Mouse (Mus musculus) spleen, embryonic (tissue): Measurements from ENCODE around the gene Hltf.

ENCODE experiments used
- CTCF ChIA-PET: fragments of 350-600 bp; sonication (Branson Sonifier 250); formaldehyde crosslinking; loops from one replicate; lab custom pipeline; 2022; lab: Charles Lee

The Hltf gene

DNA sequence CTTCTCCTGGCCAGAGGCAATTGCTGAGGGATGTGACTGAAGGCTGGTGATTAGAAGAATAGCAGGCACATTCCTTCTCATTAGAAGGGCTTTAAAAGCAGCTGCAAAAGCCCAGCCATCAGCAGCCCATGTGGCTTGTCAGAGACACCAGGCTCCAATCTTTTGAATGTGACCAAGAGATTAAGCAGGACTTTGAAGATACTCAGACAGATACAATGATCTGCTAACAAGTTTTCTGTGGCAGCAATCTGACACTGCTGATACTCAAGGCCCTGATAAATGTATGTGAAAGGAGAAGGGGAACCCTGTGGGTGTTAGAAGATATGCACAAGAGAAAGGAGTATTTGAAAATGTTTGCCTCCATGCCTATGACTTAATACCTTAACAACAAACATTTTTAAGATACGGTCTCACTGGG lies 88.1 kb downstream of the Hltf start:
- CTCF ChIA-PET, result no interaction called here

DNA sequence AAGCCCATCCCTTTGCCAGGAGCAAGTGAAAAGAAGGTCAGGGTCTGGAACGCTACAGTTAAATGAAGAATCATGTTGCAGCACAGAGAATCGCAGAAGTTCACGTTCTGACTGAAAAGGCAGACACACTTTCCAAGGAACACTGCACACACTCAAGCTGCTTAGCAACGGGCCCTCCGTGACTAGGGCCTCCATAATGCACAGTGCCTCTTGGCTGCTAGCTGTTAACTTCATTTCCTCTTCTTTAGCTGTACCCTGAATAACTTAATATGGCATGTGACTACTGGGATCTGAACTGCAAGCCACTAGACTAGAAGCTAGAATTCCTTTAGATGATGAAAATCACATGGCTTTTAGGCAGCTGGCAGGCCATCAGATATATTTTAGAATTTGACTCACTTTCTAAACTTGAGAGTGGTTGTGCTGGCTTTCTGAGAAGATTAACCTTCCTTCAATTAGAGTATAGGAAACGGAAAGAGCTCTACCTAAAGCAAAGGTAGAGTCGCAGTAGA lies 89.3 kb downstream of the Hltf start:
- CTCF ChIA-PET, result no interaction called here

DNA sequence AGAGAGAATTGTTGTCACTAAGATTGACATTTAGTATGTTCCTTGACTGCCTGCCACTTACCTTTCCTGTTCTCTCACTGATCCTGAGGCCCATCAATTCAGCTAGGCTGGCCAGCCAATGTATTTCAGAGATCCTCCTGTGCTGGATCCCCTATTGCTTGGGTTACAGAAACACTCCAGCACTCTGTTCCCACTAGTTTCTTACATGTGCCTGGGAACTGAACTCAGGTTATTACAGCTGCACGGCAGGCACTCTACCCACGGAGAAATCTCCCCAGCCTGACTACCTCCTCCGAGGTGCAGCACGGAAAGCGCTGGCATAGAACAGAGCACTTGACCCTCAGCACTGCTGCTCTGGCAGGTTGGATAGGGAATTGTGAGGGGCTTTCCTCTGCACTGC lies 90.0 kb downstream of the Hltf start:
- CTCF ChIA-PET, result no interaction called here

DNA sequence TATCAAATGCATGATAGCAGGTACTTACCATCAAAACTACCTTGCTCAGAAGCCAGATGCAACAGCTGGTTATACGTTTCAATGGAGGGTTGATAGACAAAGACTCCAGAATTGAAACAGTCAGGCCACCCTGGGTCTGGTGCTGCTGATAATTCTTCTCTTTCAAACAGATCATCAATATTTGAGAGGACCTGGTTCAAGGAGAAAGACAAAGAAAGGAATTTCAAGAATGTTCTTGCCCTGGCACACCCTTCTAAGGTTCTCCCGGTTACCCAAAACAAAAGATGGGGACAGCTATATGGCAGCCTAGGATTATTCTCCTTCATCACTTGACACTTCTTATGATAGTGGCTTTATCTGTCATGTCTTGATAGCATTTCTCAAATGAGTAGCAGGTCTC lies 92.9 kb downstream of the Hltf start:
- CTCF ChIA-PET, result no interaction called here

DNA sequence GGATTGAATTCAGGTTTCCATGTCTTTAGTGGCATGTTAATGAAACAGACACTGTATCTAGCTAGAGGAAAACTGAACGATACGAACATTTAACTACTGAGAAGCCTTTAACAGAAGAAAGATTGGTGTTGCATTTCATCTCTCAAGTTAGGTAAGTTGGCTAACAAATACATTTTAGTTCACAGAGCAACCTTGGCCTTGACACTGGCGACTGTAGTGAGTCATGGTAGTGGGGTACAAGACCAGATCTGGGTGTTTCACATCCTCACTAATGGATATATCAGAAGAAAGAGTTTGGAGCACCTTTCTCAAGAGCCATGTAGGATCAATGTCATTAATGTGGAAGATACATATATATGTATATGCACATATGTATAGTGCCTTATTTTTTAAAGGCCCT lies 94.0 kb downstream of the Hltf start:
- CTCF ChIA-PET, result no interaction called here

DNA sequence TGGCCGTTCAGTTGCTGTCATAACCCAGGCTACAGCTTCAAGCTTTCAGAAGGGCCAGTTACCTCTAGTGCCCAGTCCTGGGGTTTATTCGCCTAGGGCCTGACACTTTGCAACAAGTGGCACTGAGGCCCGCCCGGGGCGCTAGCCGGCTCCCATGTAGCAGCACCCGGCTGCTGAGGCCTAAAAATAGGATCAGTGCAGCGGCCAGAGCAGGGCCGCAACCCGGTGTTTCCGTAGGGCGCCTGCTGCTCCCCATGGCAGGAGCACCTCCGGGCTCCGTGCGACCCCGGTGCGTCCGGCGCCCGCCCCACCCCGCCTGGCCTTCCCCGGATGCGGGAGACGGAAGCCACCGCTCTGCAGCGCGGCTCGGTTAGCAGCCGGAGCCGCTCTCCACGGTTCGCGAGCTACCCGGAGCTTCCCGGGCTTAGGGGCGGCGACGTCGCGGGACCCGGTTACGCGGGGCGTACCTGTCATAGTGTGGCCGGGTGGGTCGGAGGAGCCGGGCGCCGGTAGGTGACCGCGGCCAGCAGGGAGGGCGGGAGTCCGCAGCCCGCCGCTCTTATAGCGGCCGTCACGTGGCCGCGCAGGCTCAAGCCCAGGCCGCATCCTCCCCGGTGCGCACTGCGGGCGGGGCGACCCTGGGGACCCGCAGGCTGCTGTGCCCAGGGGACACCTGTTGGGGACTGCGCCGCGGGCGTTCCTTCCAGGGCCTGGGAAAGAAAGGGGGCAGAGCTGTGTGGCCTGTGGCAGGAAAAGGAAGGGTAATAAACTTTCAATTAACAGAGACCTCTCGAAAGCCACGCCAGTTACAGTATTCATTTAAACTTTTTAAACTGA lies 97.1 kb downstream of the Hltf start, which contains the start of gene Gyg:
Gyg (minus strand) TSS at position 787 of the 837 bp plus-strand sequence.
- CTCF ChIA-PET, result no interaction called here

DNA sequence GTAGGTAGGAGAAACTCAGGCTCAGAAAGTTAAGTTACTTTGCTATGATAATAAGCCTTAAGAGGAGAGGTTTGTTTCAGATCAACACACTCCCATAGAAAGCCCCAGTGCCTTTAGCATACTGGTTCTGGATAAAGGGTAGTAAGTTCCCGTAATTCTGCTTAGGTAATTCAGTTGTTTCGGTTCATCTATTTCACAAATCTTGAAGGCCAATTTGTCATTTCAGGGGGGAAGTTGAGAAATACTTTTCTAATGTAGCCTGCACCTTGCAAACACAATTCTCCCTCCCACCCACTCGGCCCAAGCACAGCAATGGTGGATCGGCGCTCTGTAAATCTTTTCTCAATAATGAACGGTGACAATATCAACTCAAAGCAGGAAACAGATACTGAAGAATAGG lies 97.9 kb downstream of the Hltf start:
- CTCF ChIA-PET, result no interaction called here

DNA sequence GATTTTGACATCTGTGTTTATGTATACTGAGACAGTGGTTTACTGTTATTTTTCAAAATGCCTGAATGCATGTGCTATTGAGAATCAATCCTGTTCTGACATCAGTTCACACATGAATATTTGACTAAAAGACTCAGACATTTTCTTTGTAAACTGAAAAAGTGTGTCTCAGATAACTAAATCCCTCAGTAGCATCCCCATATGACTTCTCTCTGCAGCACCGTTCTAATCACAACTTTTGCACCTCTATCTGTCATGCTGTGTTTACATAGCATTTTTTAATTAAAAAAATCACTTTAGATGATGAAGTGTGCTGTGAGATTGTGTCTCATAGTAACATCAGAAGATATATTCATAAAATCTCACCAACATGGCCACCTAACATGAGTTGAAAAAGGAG lies 109.9 kb downstream of the Hltf start:
- CTCF ChIA-PET, result no interaction called here
